Mouse (Mus musculus) MEL (cell line): ENCODE results near the gene Olfr1425. TPM values are rescaled to one million over a fixed set of nuclear protein-coding genes. Genes with fewer than 3 reads are reported as not detected.

Experiments
- DNase-seq: peaks from one replicate; pipeline ENCODE4 v3.0.0; 2011; ENCODE audit warnings: low read depth, low spot score
- H3K27ac ChIP-seq: 2 replicates; pipeline ENCODE4 v1.5.1; 2012; ENCODE audit warnings: low read depth, mild to moderate bottlenecking, control low read depth, low read length, moderate library complexity; ENCODE audit not compliant: control insufficient read depth
- H3K27me3 ChIP-seq, 2 experiments: fragments of 150-350 bp in 1 of 2; sonication (generic) in 1 of 2; 2 replicates each; pipeline ENCODE4 v1.6.1; 2012; ENCODE audit warnings: low read length in 2 of 2, mild to moderate bottlenecking in 2 of 2, improper control_type of control experiment in 1 of 2, moderate library complexity in 1 of 2; ENCODE audit not compliant: insufficient read depth in 2 of 2, control insufficient read depth in 1 of 2
- H3K36me3 ChIP-seq, 2 experiments: 2 replicates each; pipeline ENCODE4 v1.6.1; 2012 to 2014; ENCODE audit warnings: low read length in 2 of 2, improper control_type of control experiment in 1 of 2, inconsistent platforms in 1 of 2, mild to moderate bottlenecking in 1 of 2; ENCODE audit not compliant: insufficient read depth in 2 of 2, control insufficient read depth in 1 of 2
- H3K4me1 ChIP-seq, 2 experiments: fragments of 150-350 bp in 1 of 2; sonication (generic) in 1 of 2; 2 replicates each; pipeline ENCODE4 v1.6.1; 2012; ENCODE audit warnings: low read length in 2 of 2, improper control_type of control experiment in 1 of 2, mild to moderate bottlenecking in 1 of 2; ENCODE audit not compliant: insufficient read depth in 2 of 2, control insufficient read depth in 1 of 2
- H3K4me3 ChIP-seq, 2 experiments: fragments of 150-350 bp in 1 of 2; sonication (generic) in 1 of 2; 2 replicates each; pipeline ENCODE4 v1.5.1; 2012; ENCODE audit warnings: low read depth in 2 of 2, low read length in 2 of 2, mild to moderate bottlenecking in 2 of 2, moderate library complexity in 2 of 2, control low read depth in 1 of 2, improper control_type of control experiment in 1 of 2; ENCODE audit not compliant: control insufficient read depth in 1 of 2, insufficient read depth in 1 of 2
- H3K79me2 ChIP-seq: 2 replicates; pipeline ENCODE4 v1.6.1; 2012; ENCODE audit warnings: mild to moderate bottlenecking, low read length, moderate library complexity; ENCODE audit not compliant: control insufficient read depth, poor library complexity, insufficient read depth
- H3K9ac ChIP-seq: 2 replicates; pipeline ENCODE4 v1.6.1; 2012; ENCODE audit warnings: low read depth, mild to moderate bottlenecking, control low read depth, low read length, moderate library complexity; ENCODE audit not compliant: control insufficient read depth, poor library complexity, severe bottlenecking
- H3K9me3 ChIP-seq: fragments of 150-350 bp; sonication (generic); replicated peaks from 2 replicates; pipeline ENCODE4 v1.6.1; 2012; ENCODE audit warnings: mild to moderate bottlenecking, low read length, improper control_type of control experiment, moderate library complexity; ENCODE audit not compliant: insufficient read depth
- CHD2 ChIP-seq: IDR thresholded peaks from 2 replicates; pipeline ENCODE4 v1.6.1; 2011; ENCODE audit warnings: low read length, improper control_type of control experiment
- E2F4 ChIP-seq: IDR thresholded peaks from 2 replicates; pipeline ENCODE4 v1.6.1; 2011; ENCODE audit warnings: low read depth, low read length, improper control_type of control experiment, borderline replicate concordance
- ELF1 ChIP-seq: IDR thresholded peaks from 2 replicates; pipeline ENCODE4 v1.6.1; 2014; ENCODE audit warnings: low read depth, mild to moderate bottlenecking, inconsistent platforms, low read length, improper control_type of control experiment, moderate library complexity
- EP300 ChIP-seq, 2 experiments: IDR thresholded peaks; 2 replicates each; pipeline ENCODE4 v1.6.1; 2011; ENCODE audit warnings: improper control_type of control experiment in 2 of 2, low read length in 2 of 2, low read depth in 1 of 2, mild to moderate bottlenecking in 1 of 2
- GATA1 ChIP-seq: IDR thresholded peaks from 2 replicates; pipeline ENCODE4 v1.6.1; 2011; ENCODE audit warnings: low read depth, low read length, improper control_type of control experiment
- MAFK ChIP-seq: IDR thresholded peaks from 2 replicates; pipeline ENCODE4 v1.6.1; 2011; ENCODE audit warnings: low read depth, mild to moderate bottlenecking, low read length, improper control_type of control experiment, borderline replicate concordance
- MAX ChIP-seq: IDR thresholded peaks from 2 replicates; pipeline ENCODE4 v1.6.1; 2011; ENCODE audit warnings: low read length, improper control_type of control experiment
- NELFE ChIP-seq: IDR thresholded peaks from 2 replicates; pipeline ENCODE4 v1.6.1; 2011; ENCODE audit warnings: low read depth, low read length, improper control_type of control experiment
- NRF1 ChIP-seq: IDR thresholded peaks from 2 replicates; pipeline ENCODE4 v1.6.1; 2014; ENCODE audit warnings: low read depth, mild to moderate bottlenecking, inconsistent platforms, low read length, improper control_type of control experiment, moderate library complexity; ENCODE audit not compliant: poor library complexity, insufficient read depth, severe bottlenecking
- POLR2AphosphoS5 ChIP-seq: IDR thresholded peaks from 2 replicates; pipeline ENCODE4 v1.6.1; 2012; ENCODE audit warnings: low read depth, borderline replicate concordance, mild to moderate bottlenecking, inconsistent platforms, low read length, moderate library complexity, mixed read lengths
- TAL1 ChIP-seq: IDR thresholded peaks from 2 replicates; pipeline ENCODE4 v1.6.1; 2012; ENCODE audit warnings: mild to moderate bottlenecking, inconsistent platforms, low read length, moderate library complexity, mixed read lengths
- TBP ChIP-seq: IDR thresholded peaks from 2 replicates; pipeline ENCODE4 v1.8.0; 2011; ENCODE audit warnings: low read depth, low read length, improper control_type of control experiment
- ZMIZ1 ChIP-seq: IDR thresholded peaks from 2 replicates; pipeline ENCODE4 v1.6.1; 2012; ENCODE audit warnings: low read depth, mild to moderate bottlenecking, inconsistent platforms, low read length, improper control_type of control experiment, moderate library complexity
- polyA plus RNA-seq, 2 experiments: library from polyadenylated mRNA; stranded (reverse) in 1 of 2; unstranded in 1 of 2; fragments of >175 nt in 1 of 2; fragments of >200 nt in 1 of 2; gene quantifications; 2 replicates each; pipeline versions ENCODE4 v1.2.1 to v1.2.4; 2012; ENCODE audit warnings: low replicate concordance in 2 of 2, low read depth in 1 of 2; ENCODE audit not compliant: insufficient read length in 2 of 2, insufficient read depth in 1 of 2, missing spikeins in 1 of 2
- total RNA-seq: library from RNA; depleted of rRNA; stranded (reverse); fragments of 300-350 nt; gene quantifications from 2 replicates; pipeline ENCODE4 v1.2.3, GENCODE M21; 2012; rRNA removed

Olfr1425 gene
- total and polyA plus RNA-seq, 3 experiments = not detected

- DNase-seq = peak; percentile 14
- TF ChIP-seq CHD2 (no peak), ZMIZ1 (no peak), EP300 (IDR thresholded peaks at IDR 0.05; ENCODE audit: low read depth in 1 of 2, low read length in 2 of 2) (no peak), NELFE (no peak), TBP (no peak), NRF1 (no peak), TAL1 (no peak), MAFK (no peak), MAX (no peak), GATA1 (no peak), E2F4 (no peak), POLR2AphosphoS5 (no peak)
- no peak overlapping the region for H3K27ac ChIP-seq
- H3K9ac ChIP-seq = no peak overlapping the region
- no peaks in the 10 kb centered on the region for H3K79me2 ChIP-seq
- H3K4me3 ChIP-seq = no peak overlapping the region
- peaks cover 0 to 5% of the 10 kb centered on the region in 2 experiments; a peak in 2 of 4 replicates for H3K36me3 ChIP-seq
- H3K9me3 ChIP-seq = no peaks in the 10 kb centered on the region
- peaks cover 0 to 4% of the 10 kb centered on the region in 2 experiments; a peak in 1 of 4 replicates for H3K4me1 ChIP-seq
- H3K27me3 ChIP-seq = no peaks in the 10 kb centered on the region; a peak in 1 of 4 replicates
Measured at GRCm38 (mm10) chr19:12025333-12025732, 52.2 kb downstream of the Olfr1425 start.

- Histone ChIP-seq H3K9ac (no peak overlapping the region), H3K36me3 (peaks cover 0 to 5% of the 10 kb centered on the region in 2 experiments; a peak in 2 of 4 replicates), H3K4me3 (no peak overlapping the region), H3K9me3 (no peaks in the 10 kb centered on the region), H3K27me3 (peaks cover 0 to 3% of the 10 kb centered on the region in 2 experiments; a peak in 2 of 4 replicates), H3K79me2 (no peaks in the 10 kb centered on the region), H3K27ac (no peak overlapping the region), H3K4me1 (peaks cover 0 to 4% of the 10 kb centered on the region in 2 experiments; a peak in 1 of 4 replicates)
- peak; percentile 61 for DNase-seq
- TF ChIP-seq EP300 (IDR thresholded peaks at IDR 0.05; ENCODE audit: low read depth in 1 of 2, low read length in 2 of 2) (no peak), ELF1 (0 out of 2 replicates have a peak, but pooled peaks have one; percentile 25)
Measured at GRCm38 (mm10) chr19:12024149-12024548, 53.4 kb downstream of the Olfr1425 start.

Other genes starting within 250 kb of the Olfr1425 start
- gene Olfr1417, start 238.5 kb downstream of the Olfr1425 start, total RNA-seq = not detected in 2 replicates
- not detected for gene Olfr1417, start 238.5 kb downstream of the Olfr1425 start, polyA plus RNA-seq
- gene Olfr1418, start 216.7 kb downstream of the Olfr1425 start, total RNA-seq = 0.03 TPM in 1 of 2 replicates, not detected in the other
- gene Olfr1418, start 216.7 kb downstream of the Olfr1425 start, polyA plus RNA-seq = not detected
- gene Olfr1419, start 202.6 kb downstream of the Olfr1425 start, total RNA-seq = not detected in 2 replicates
- gene Olfr1419, start 202.6 kb downstream of the Olfr1425 start, polyA plus RNA-seq = not detected
- gene Olfr1420, start 191.2 kb downstream of the Olfr1425 start, total RNA-seq = not detected in 2 replicates
- gene Olfr1420, start 191.2 kb downstream of the Olfr1425 start, polyA plus RNA-seq = under 1 TPM in 1 of 2 experiments, not detected in 1; 0.03 TPM
- gene Patl1, start 165.3 kb downstream of the Olfr1425 start, total RNA-seq = 5.4 and 6.1 TPM in 2 replicates
- gene Patl1, start 165.3 kb downstream of the Olfr1425 start, polyA plus RNA-seq = 10 to 100 TPM in 1 of 2 experiments, not detected in 1; 33.5 TPM
- 16.4 and 16.5 TPM in 2 replicates for gene Osbp, start 111.8 kb downstream of the Olfr1425 start, total RNA-seq
- 10 to 100 TPM; 38.8 to 64.6 TPM for gene Osbp, start 111.8 kb downstream of the Olfr1425 start, polyA plus RNA-seq
- 0.04 TPM in 1 of 2 replicates, not detected in the other for gene Olfr1423, start 36.4 kb downstream of the Olfr1425 start, total RNA-seq
- under 1 TPM in 1 of 2 experiments, not detected in 1; 0.25 TPM for gene Olfr1423, start 36.4 kb downstream of the Olfr1425 start, polyA plus RNA-seq
- gene Olfr1424, start 15.0 kb downstream of the Olfr1425 start, total RNA-seq = not detected in 2 replicates
- not detected for gene Olfr1424, start 15.0 kb downstream of the Olfr1425 start, polyA plus RNA-seq
- not detected in 2 replicates for gene Olfr1426, start 14.3 kb upstream of the Olfr1425 start, total RNA-seq
- gene Olfr1426, start 14.3 kb upstream of the Olfr1425 start, polyA plus RNA-seq = not detected
- gene Olfr1427, start 25.6 kb upstream of the Olfr1425 start, total RNA-seq = not detected in 2 replicates
- gene Olfr1427, start 25.6 kb upstream of the Olfr1425 start, polyA plus RNA-seq = not detected
- gene Olfr1428, start 38.2 kb upstream of the Olfr1425 start, total RNA-seq = not detected in 2 replicates
- not detected for gene Olfr1428, start 38.2 kb upstream of the Olfr1425 start, polyA plus RNA-seq
- not detected in 2 replicates for gene Olfr76, start 45.5 kb upstream of the Olfr1425 start, total RNA-seq
- under 1 TPM in 1 of 2 experiments, not detected in 1; 0.03 TPM for gene Olfr76, start 45.5 kb upstream of the Olfr1425 start, polyA plus RNA-seq
- not detected in 2 replicates for gene Olfr1555-ps1, start 92.4 kb upstream of the Olfr1425 start, total RNA-seq
- not detected for gene Olfr1555-ps1, start 92.4 kb upstream of the Olfr1425 start, polyA plus RNA-seq
- not detected in 2 replicates for gene Olfr1431, start 122.9 kb upstream of the Olfr1425 start, total RNA-seq
- not detected for gene Olfr1431, start 122.9 kb upstream of the Olfr1425 start, polyA plus RNA-seq
- not detected in 2 replicates for gene Olfr1432, start 154.9 kb upstream of the Olfr1425 start, total RNA-seq
- not detected for gene Olfr1432, start 154.9 kb upstream of the Olfr1425 start, polyA plus RNA-seq
- not detected in 2 replicates for gene Olfr262, start 163.9 kb upstream of the Olfr1425 start, total RNA-seq
- not detected for gene Olfr262, start 163.9 kb upstream of the Olfr1425 start, polyA plus RNA-seq
- gene Olfr235, start 183.3 kb upstream of the Olfr1425 start, total RNA-seq = not detected in 2 replicates
- not detected for gene Olfr235, start 183.3 kb upstream of the Olfr1425 start, polyA plus RNA-seq
- not detected in 2 replicates for gene Olfr1434, start 202.1 kb upstream of the Olfr1425 start, total RNA-seq
- not detected for gene Olfr1434, start 202.1 kb upstream of the Olfr1425 start, polyA plus RNA-seq
- not detected in 2 replicates for gene Olfr1436, start 221.4 kb upstream of the Olfr1425 start, total RNA-seq
- not detected for gene Olfr1436, start 221.4 kb upstream of the Olfr1425 start, polyA plus RNA-seq
- not detected in 2 replicates for gene Olfr1437, start 247.4 kb upstream of the Olfr1425 start, total RNA-seq
- not detected for gene Olfr1437, start 247.4 kb upstream of the Olfr1425 start, polyA plus RNA-seq